Mouse (Mus musculus): ENCODE data around the gene Pde6b. TPM values are rescaled to one million over a fixed set of nuclear protein-coding genes. Genes with fewer than 3 reads are reported as not detected.

Pde6b gene
- 0.30 and 0.57 TPM in 2 replicates for polyA plus RNA-seq (2015; fragmentation: Nextera tagmentation; extraction: Ambion mirVana)

GRCm38 (mm10) chr5:108388201-108388600, at the start of gene Pde6b:
TSS of gene Pde6b (plus strand) at chr5:108388391.
- H3K27ac ChIP-seq (ENCODE audit: low read length) = no peak within 1 kb of the TSS
- H3K4me1 ChIP-seq (ENCODE audit: control insufficient read depth, insufficient read depth, low read length) = no peaks in the 10 kb centered on the region
- ATAC-seq = no peak
- H3K27me3 ChIP-seq (ENCODE audit: control insufficient read depth, insufficient read depth, low read depth, low read length) = no peaks in the 10 kb centered on the region
- H3K9ac ChIP-seq (ENCODE audit: low read depth, low read length) = no peak within 1 kb of the TSS
- no peak within 1 kb of the TSS for H3K4me2 ChIP-seq (ENCODE audit: low read length)
- H3K9me3 ChIP-seq (replicated peaks; ENCODE audit: control insufficient read depth, low read length, poor library complexity, severe bottlenecking) = no peaks in the 10 kb centered on the region
- WGBS = 76% methylated on average over 7 of the region's 7 CpGs
- no peak within 1 kb of the TSS for H3K4me3 ChIP-seq (ENCODE audit: low read depth, low read length)
- H3K36me3 ChIP-seq (ENCODE audit: control insufficient read depth, insufficient read depth, low read length) = no peaks in the 10 kb centered on the region

GRCm38 (mm10) chr5:108343680-108344170, 44.5 kb upstream of the Pde6b start:
- Histone ChIP-seq H3K4me3 (ENCODE audit: low read depth, low read length) (no peak overlapping the region), H3K9me3 (replicated peaks; ENCODE audit: control insufficient read depth, low read length, poor library complexity, severe bottlenecking) (no peaks in the 10 kb centered on the region), H3K27me3 (ENCODE audit: control insufficient read depth, insufficient read depth, low read depth, low read length) (no peaks in the 10 kb centered on the region), H3K27ac (ENCODE audit: low read length) (no peak overlapping the region), H3K4me1 (ENCODE audit: control insufficient read depth, insufficient read depth, low read length) (no peaks in the 10 kb centered on the region), H3K4me2 (ENCODE audit: low read length) (no peak overlapping the region), H3K9ac (ENCODE audit: low read depth, low read length) (no peak overlapping the region), H3K36me3 (ENCODE audit: control insufficient read depth, insufficient read depth, low read length) (peaks cover 13% of the 10 kb centered on the region)
- WGBS = 89% methylated on average over 4 of the region's 4 CpGs
- ATAC-seq = no peak

- H3K4me2 ChIP-seq (ENCODE audit: low read length) = no peak overlapping the region
- H3K36me3 ChIP-seq (ENCODE audit: control insufficient read depth, insufficient read depth, low read length) = peaks cover 16% of the 10 kb centered on the region
- H3K4me1 ChIP-seq (ENCODE audit: control insufficient read depth, insufficient read depth, low read length) = no peaks in the 10 kb centered on the region
- H3K9me3 ChIP-seq (replicated peaks; ENCODE audit: control insufficient read depth, low read length, poor library complexity, severe bottlenecking) = no peaks in the 10 kb centered on the region
- no peak for ATAC-seq
- no peak overlapping the region for H3K9ac ChIP-seq (ENCODE audit: low read depth, low read length)
- H3K27me3 ChIP-seq (ENCODE audit: control insufficient read depth, insufficient read depth, low read depth, low read length) = no peaks in the 10 kb centered on the region
- H3K4me3 ChIP-seq (ENCODE audit: low read depth, low read length) = no peak overlapping the region
- WGBS = 86% methylated on average over 10 of the region's 10 CpGs
- H3K27ac ChIP-seq (ENCODE audit: low read length) = no peak overlapping the region
Observed at GRCm38 (mm10) chr5:108345313-108346071, 42.7 kb upstream of the Pde6b start.

- Histone ChIP-seq H3K4me1 (ENCODE audit: control insufficient read depth, insufficient read depth, low read length) (no peaks in the 10 kb centered on the region), H3K27ac (ENCODE audit: low read length) (no peak overlapping the region), H3K9me3 (replicated peaks; ENCODE audit: control insufficient read depth, low read length, poor library complexity, severe bottlenecking) (no peaks in the 10 kb centered on the region), H3K4me3 (ENCODE audit: low read depth, low read length) (no peak overlapping the region), H3K27me3 (ENCODE audit: control insufficient read depth, insufficient read depth, low read depth, low read length) (no peaks in the 10 kb centered on the region), H3K9ac (ENCODE audit: low read depth, low read length) (no peak overlapping the region), H3K4me2 (ENCODE audit: low read length) (no peak overlapping the region), H3K36me3 (ENCODE audit: control insufficient read depth, insufficient read depth, low read length) (peaks cover 10% of the 10 kb centered on the region)
- no peak for ATAC-seq
- 90% methylated on average over 6 of the region's 6 CpGs for WGBS
Observed at GRCm38 (mm10) chr5:108347843-108348242, 40.3 kb upstream of the Pde6b start.

GRCm38 (mm10) chr5:108349511-108350148, 38.6 kb upstream of the Pde6b start:
- H3K27me3 ChIP-seq (ENCODE audit: control insufficient read depth, insufficient read depth, low read depth, low read length) = no peaks in the 10 kb centered on the region
- H3K9ac ChIP-seq (ENCODE audit: low read depth, low read length) = no peak overlapping the region
- WGBS = 94% methylated on average over 9 of the region's 9 CpGs
- H3K4me2 ChIP-seq (ENCODE audit: low read length) = no peak overlapping the region
- no peaks in the 10 kb centered on the region for H3K9me3 ChIP-seq (replicated peaks; ENCODE audit: control insufficient read depth, low read length, poor library complexity, severe bottlenecking)
- H3K36me3 ChIP-seq (ENCODE audit: control insufficient read depth, insufficient read depth, low read length) = peaks cover 5% of the 10 kb centered on the region; the same call in 1 of the 2 replicates
- H3K4me3 ChIP-seq (ENCODE audit: low read depth, low read length) = no peak overlapping the region
- no peaks in the 10 kb centered on the region for H3K4me1 ChIP-seq (ENCODE audit: control insufficient read depth, insufficient read depth, low read length)
- no peak for ATAC-seq
- H3K27ac ChIP-seq (ENCODE audit: low read length) = no peak overlapping the region

- ATAC-seq = no peak
- no peak overlapping the region for H3K4me3 ChIP-seq (ENCODE audit: low read depth, low read length)
- 0 out of 2 replicates have a peak, but pooled peaks cover 3% of the 10 kb centered on the region for H3K36me3 ChIP-seq (ENCODE audit: control insufficient read depth, insufficient read depth, low read length)
- 87% methylated on average over 2 of the region's 2 CpGs for WGBS
- no peak overlapping the region for H3K9ac ChIP-seq (ENCODE audit: low read depth, low read length)
- no peaks in the 10 kb centered on the region for H3K4me1 ChIP-seq (ENCODE audit: control insufficient read depth, insufficient read depth, low read length)
- H3K9me3 ChIP-seq (replicated peaks; ENCODE audit: control insufficient read depth, low read length, poor library complexity, severe bottlenecking) = no peaks in the 10 kb centered on the region
- no peak overlapping the region for H3K27ac ChIP-seq (ENCODE audit: low read length)
- H3K27me3 ChIP-seq (ENCODE audit: control insufficient read depth, insufficient read depth, low read depth, low read length) = no peaks in the 10 kb centered on the region
- no peak overlapping the region for H3K4me2 ChIP-seq (ENCODE audit: low read length)
Observed at GRCm38 (mm10) chr5:108354056-108354455, 34.1 kb upstream of the Pde6b start.

GRCm38 (mm10) chr5:108357862-108358261, 30.3 kb upstream of the Pde6b start:
- H3K4me1 ChIP-seq (ENCODE audit: control insufficient read depth, insufficient read depth, low read length) = no peaks in the 10 kb centered on the region
- H3K36me3 ChIP-seq (ENCODE audit: control insufficient read depth, insufficient read depth, low read length) = no peaks in the 10 kb centered on the region
- H3K27me3 ChIP-seq (ENCODE audit: control insufficient read depth, insufficient read depth, low read depth, low read length) = no peaks in the 10 kb centered on the region; the same call in 1 of the 2 replicates
- 92% methylated on average over 1 of the region's 1 CpGs for WGBS
- ATAC-seq = no peak
- H3K27ac ChIP-seq (ENCODE audit: low read length) = no peak overlapping the region
- H3K4me2 ChIP-seq (ENCODE audit: low read length) = no peak overlapping the region
- no peak overlapping the region for H3K9ac ChIP-seq (ENCODE audit: low read depth, low read length)
- H3K9me3 ChIP-seq (replicated peaks; ENCODE audit: control insufficient read depth, low read length, poor library complexity, severe bottlenecking) = no peaks in the 10 kb centered on the region
- no peak overlapping the region for H3K4me3 ChIP-seq (ENCODE audit: low read depth, low read length)

GRCm38 (mm10) chr5:108359491-108359890, 28.7 kb upstream of the Pde6b start:
- H3K36me3 ChIP-seq (ENCODE audit: control insufficient read depth, insufficient read depth, low read length) = no peaks in the 10 kb centered on the region
- no peak overlapping the region for H3K27ac ChIP-seq (ENCODE audit: low read length)
- H3K9ac ChIP-seq (ENCODE audit: low read depth, low read length) = no peak overlapping the region
- ATAC-seq = no peak
- H3K9me3 ChIP-seq (replicated peaks; ENCODE audit: control insufficient read depth, low read length, poor library complexity, severe bottlenecking) = no peaks in the 10 kb centered on the region
- H3K27me3 ChIP-seq (ENCODE audit: control insufficient read depth, insufficient read depth, low read depth, low read length) = peaks cover 12% of the 10 kb centered on the region
- no peaks in the 10 kb centered on the region for H3K4me1 ChIP-seq (ENCODE audit: control insufficient read depth, insufficient read depth, low read length)
- 86% methylated on average over 9 of the region's 9 CpGs for WGBS
- H3K4me2 ChIP-seq (ENCODE audit: low read length) = no peak overlapping the region
- H3K4me3 ChIP-seq (ENCODE audit: low read depth, low read length) = no peak overlapping the region

- Histone ChIP-seq H3K4me1 (ENCODE audit: control insufficient read depth, insufficient read depth, low read length) (no peaks in the 10 kb centered on the region), H3K27ac (ENCODE audit: low read length) (no peak overlapping the region), H3K4me2 (ENCODE audit: low read length) (no peak overlapping the region), H3K9ac (ENCODE audit: low read depth, low read length) (no peak overlapping the region), H3K27me3 (ENCODE audit: control insufficient read depth, insufficient read depth, low read depth, low read length) (peaks cover 19% of the 10 kb centered on the region), H3K9me3 (replicated peaks; ENCODE audit: control insufficient read depth, low read length, poor library complexity, severe bottlenecking) (no peaks in the 10 kb centered on the region), H3K4me3 (ENCODE audit: low read depth, low read length) (no peak overlapping the region), H3K36me3 (ENCODE audit: control insufficient read depth, insufficient read depth, low read length) (no peaks in the 10 kb centered on the region)
- 89% methylated on average over 4 of the region's 4 CpGs for WGBS
- no peak for ATAC-seq
Observed at GRCm38 (mm10) chr5:108360211-108360610, 28.0 kb upstream of the Pde6b start.

Measured in midbrain, embryonic 16.5 days (tissue).